Mouse (Mus musculus): ENCODE data around the gene Dsn1. TPM values are rescaled to one million over a fixed set of nuclear protein-coding genes. Genes with fewer than 3 reads are reported as not detected.

The Dsn1 gene
- polyA plus RNA-seq, 1 experiment: 4.8 TPM

GRCm38 (mm10) chr2:157048395-157049181 lies 41.6 kb upstream of the Dsn1 start:
- H3K4me3 ChIP-seq: no peak overlapping the region
- TF ChIP-seq REST (IDR thresholded peaks at IDR 0.05; ENCODE audit: insufficient read depth, insufficient read length) (no peak), E2F4 (IDR thresholded peaks at IDR 0.05; ENCODE audit: insufficient read depth) (no peak), MAX (IDR thresholded peaks at IDR 0.05; ENCODE audit: low read depth) (no peak)
- no peak overlapping the region for H3ac ChIP-seq (ENCODE audit: control insufficient read depth, insufficient read length)
- peaks cover 19% of the 10 kb centered on the region for H3K79me2 ChIP-seq (ENCODE audit: control insufficient read depth, insufficient read depth)
- no peak overlapping the region for H3K4me2 ChIP-seq (ENCODE audit: low read depth)
- peaks cover 8% of the 10 kb centered on the region for H3K36me3 ChIP-seq (ENCODE audit: control insufficient read depth, insufficient read depth)
- H3K27me3 ChIP-seq (ENCODE audit: control insufficient read depth, insufficient read depth, insufficient read length): no peaks in the 10 kb centered on the region

DNA sequence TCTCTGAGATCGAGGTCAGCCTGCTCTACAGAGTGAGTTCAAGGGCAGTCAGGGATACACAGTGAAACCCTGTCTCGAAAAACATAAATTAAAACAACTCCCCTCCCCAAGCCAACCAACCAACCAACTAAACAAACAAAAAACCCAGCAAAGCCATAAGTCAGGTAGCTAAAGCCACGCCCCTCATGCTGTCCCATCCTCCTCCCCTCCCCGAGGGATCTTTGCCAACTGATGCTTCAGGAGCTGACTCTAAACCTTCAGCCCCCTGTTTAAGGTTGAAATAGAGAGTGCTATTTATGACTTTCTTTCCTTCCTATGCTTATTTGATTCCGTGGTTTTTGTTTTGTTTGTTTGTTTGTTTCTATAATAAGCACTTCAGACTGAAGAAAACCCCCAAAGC lies 40.0 kb upstream of the Dsn1 start:
- Histone ChIP-seq H3ac (ENCODE audit: control insufficient read depth, insufficient read length) (no peak overlapping the region), H3K4me3 (no peak overlapping the region), H3K27me3 (ENCODE audit: control insufficient read depth, insufficient read depth, insufficient read length) (no peaks in the 10 kb centered on the region), H3K4me2 (ENCODE audit: low read depth) (no peak overlapping the region), H3K36me3 (ENCODE audit: control insufficient read depth, insufficient read depth) (peaks cover 8% of the 10 kb centered on the region), H3K79me2 (ENCODE audit: control insufficient read depth, insufficient read depth) (peaks cover 19% of the 10 kb centered on the region)
- TF ChIP-seq MYOD1 (IDR thresholded peaks at IDR 0.05; ENCODE audit: control insufficient read depth in 1 of 3, insufficient read length in 2 of 3, low read depth in 2 of 3) (no peak), MYOG (IDR thresholded peaks at IDR 0.05; ENCODE audit: control insufficient read depth in 1 of 3, insufficient read depth in 1 of 3, insufficient read length in 2 of 3, low read depth in 2 of 3) (no peak), E2F4 (IDR thresholded peaks at IDR 0.05; ENCODE audit: insufficient read depth) (no peak), USF1 (IDR thresholded peaks at IDR 0.05; ENCODE audit: low read depth) (no peak)

GRCm38 (mm10) chr2:157045932-157046331 lies 39.0 kb upstream of the Dsn1 start:
- H3K79me2 ChIP-seq (ENCODE audit: control insufficient read depth, insufficient read depth): peaks cover 19% of the 10 kb centered on the region
- H3ac ChIP-seq (ENCODE audit: control insufficient read depth, insufficient read length): no peak overlapping the region
- peaks cover 8% of the 10 kb centered on the region for H3K36me3 ChIP-seq (ENCODE audit: control insufficient read depth, insufficient read depth)
- H3K4me2 ChIP-seq (ENCODE audit: low read depth): no peak overlapping the region
- no peak for TF ChIP-seq TCF12 (IDR thresholded peaks at IDR 0.05; ENCODE audit: insufficient read depth, poor library complexity, severe bottlenecking)
- no peak for TF ChIP-seq TCF3 (IDR thresholded peaks at IDR 0.05; ENCODE audit: insufficient read length, low read depth)
- TF ChIP-seq MYOG (IDR thresholded peaks at IDR 0.05; ENCODE audit: control insufficient read depth in 1 of 3, insufficient read depth in 1 of 3, insufficient read length in 2 of 3, low read depth in 2 of 3): peak in 1 of 3 experiments; percentile 29
- no peak for TF ChIP-seq USF1 (IDR thresholded peaks at IDR 0.05; ENCODE audit: low read depth)
- H3K4me3 ChIP-seq: no peak overlapping the region
- no peaks in the 10 kb centered on the region for H3K27me3 ChIP-seq (ENCODE audit: control insufficient read depth, insufficient read depth, insufficient read length)

DNA sequence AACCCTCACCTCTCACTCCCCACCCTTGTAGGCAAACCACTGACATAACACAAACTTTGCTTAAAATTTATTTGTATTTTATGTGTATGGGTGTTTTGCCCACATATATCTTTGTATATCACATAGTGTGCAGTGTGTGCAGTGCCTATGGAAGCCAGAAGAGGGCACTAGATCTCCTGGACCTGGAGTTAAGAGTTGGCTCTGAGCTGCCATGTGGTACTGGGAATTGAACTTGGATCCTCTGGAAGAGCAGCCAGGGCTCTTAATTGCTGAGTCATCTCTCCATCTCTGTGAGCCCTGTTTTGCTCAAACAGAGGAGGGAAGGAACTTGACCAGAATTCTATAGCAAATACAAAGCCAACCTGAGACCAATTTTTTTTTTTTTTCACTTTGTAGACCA lies 37.0 kb upstream of the Dsn1 start:
- H3K27me3 ChIP-seq (ENCODE audit: control insufficient read depth, insufficient read depth, insufficient read length): no peaks in the 10 kb centered on the region
- no peak for TF ChIP-seq USF1 (IDR thresholded peaks at IDR 0.05; ENCODE audit: low read depth)
- H3K79me2 ChIP-seq (ENCODE audit: control insufficient read depth, insufficient read depth): peaks cover 14% of the 10 kb centered on the region

GRCm38 (mm10) chr2:157043556-157043955 lies 36.6 kb upstream of the Dsn1 start:
- peaks cover 14% of the 10 kb centered on the region for H3K79me2 ChIP-seq (ENCODE audit: control insufficient read depth, insufficient read depth)
- no peak overlapping the region for H3ac ChIP-seq (ENCODE audit: control insufficient read depth, insufficient read length)

More for the DNA sequence above, 37.0 kb upstream of the Dsn1 start:
- no peak overlapping the region for H3ac ChIP-seq (ENCODE audit: control insufficient read depth, insufficient read length)
- no peak overlapping the region for H3K4me2 ChIP-seq (ENCODE audit: low read depth)
- H3K36me3 ChIP-seq (ENCODE audit: control insufficient read depth, insufficient read depth): peaks cover 15% of the 10 kb centered on the region
- no peak overlapping the region for H3K4me3 ChIP-seq

GRCm38 (mm10) chr2:157041421-157041820 lies 34.5 kb upstream of the Dsn1 start:
- Histone ChIP-seq H3K4me3 (no peak overlapping the region), H3K4me2 (ENCODE audit: low read depth) (no peak overlapping the region), H3K36me3 (ENCODE audit: control insufficient read depth, insufficient read depth) (peaks cover 23% of the 10 kb centered on the region), H3ac (ENCODE audit: control insufficient read depth, insufficient read length) (no peak overlapping the region), H3K27me3 (ENCODE audit: control insufficient read depth, insufficient read depth, insufficient read length) (no peaks in the 10 kb centered on the region), H3K79me2 (ENCODE audit: control insufficient read depth, insufficient read depth) (peaks cover 14% of the 10 kb centered on the region)
- TF ChIP-seq TCF3 (IDR thresholded peaks at IDR 0.05; ENCODE audit: insufficient read length, low read depth) (no peak), POLR2A (IDR thresholded peaks at IDR 0.05; ENCODE audit: insufficient read length, low read depth) (no peak), REST (IDR thresholded peaks at IDR 0.05; ENCODE audit: insufficient read depth, insufficient read length) (no peak), TCF12 (IDR thresholded peaks at IDR 0.05; ENCODE audit: insufficient read depth, poor library complexity, severe bottlenecking) (no peak), E2F4 (IDR thresholded peaks at IDR 0.05; ENCODE audit: insufficient read depth) (no peak), POLR2AphosphoS2 (IDR thresholded peaks at IDR 0.05; ENCODE audit: insufficient read length, low read depth) (no peak), USF1 (IDR thresholded peaks at IDR 0.05; ENCODE audit: low read depth) (no peak), SRF (IDR thresholded peaks at IDR 0.05; ENCODE audit: control insufficient read depth, insufficient read length, low read depth) (no peak), MAX (IDR thresholded peaks at IDR 0.05; ENCODE audit: low read depth) (no peak), CEBPB (IDR thresholded peaks at IDR 0.05; ENCODE audit: insufficient read depth, poor library complexity, severe bottlenecking) (no peak), MYOD1 (IDR thresholded peaks at IDR 0.05; ENCODE audit: control insufficient read depth in 1 of 3, insufficient read length in 2 of 3, low read depth in 2 of 3) (no peak), MYOG (IDR thresholded peaks at IDR 0.05; ENCODE audit: control insufficient read depth in 1 of 3, insufficient read depth in 1 of 3, insufficient read length in 2 of 3, low read depth in 2 of 3) (no peak)

More at GRCm38 (mm10) chr2:157043556-157043955, 36.6 kb upstream of the Dsn1 start:
- H3K4me2 ChIP-seq (ENCODE audit: low read depth): no peak overlapping the region
- no peak overlapping the region for H3K4me3 ChIP-seq
- peaks cover 15% of the 10 kb centered on the region for H3K36me3 ChIP-seq (ENCODE audit: control insufficient read depth, insufficient read depth)
- H3K27me3 ChIP-seq (ENCODE audit: control insufficient read depth, insufficient read depth, insufficient read length): no peaks in the 10 kb centered on the region
- TF ChIP-seq CEBPB (IDR thresholded peaks at IDR 0.05; ENCODE audit: insufficient read depth, poor library complexity, severe bottlenecking): no peak
